In the genomic region with DNA sequence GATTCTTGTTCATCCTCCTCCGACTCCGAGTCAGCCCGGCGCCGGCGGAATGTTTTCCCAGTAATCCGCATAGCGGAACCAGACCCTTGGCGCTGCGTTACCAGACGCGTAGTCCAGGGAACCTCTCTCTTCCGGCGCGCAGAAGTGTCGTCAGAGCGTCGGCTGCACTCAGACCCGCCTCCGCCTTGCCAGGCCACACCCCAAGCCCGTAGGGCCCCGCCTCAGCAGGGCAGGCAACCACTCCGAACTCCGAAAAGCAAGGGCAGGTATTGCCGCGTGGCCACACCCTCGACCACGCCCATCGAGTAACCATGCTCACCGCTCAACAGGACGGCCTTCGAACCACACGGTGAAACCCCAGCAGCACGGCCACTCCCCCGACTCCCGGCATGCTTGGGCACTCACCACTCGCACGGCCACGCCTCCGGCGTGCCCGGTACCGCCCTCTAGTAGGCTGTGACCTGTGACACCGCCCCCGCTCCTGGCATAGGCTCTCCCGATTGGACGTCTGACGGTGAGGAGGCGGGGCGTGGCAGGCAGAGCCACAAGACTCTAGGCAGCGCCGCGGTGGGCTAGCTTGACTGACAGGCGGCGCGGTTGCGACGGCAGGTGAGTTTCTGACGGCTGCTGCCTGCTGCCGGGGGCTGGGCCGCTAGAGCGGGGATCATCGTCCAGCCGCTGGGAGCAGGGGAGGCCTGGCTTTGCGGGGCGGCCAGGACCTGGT, we compare ENCODE assay signal across 8 mouse cellular contexts. TPM values are rescaled to one million over a fixed set of nuclear protein-coding genes. Genes with fewer than 3 reads are reported as not detected.
DNase-seq lines count a peak whose midpoint lies in the region; ATAC-seq lines count a peak whose summit lies in the region.

BC005624 (minus strand) TSS at position 412 of the 724 bp plus-strand sequence.
Usp20 (plus strand) TSS at position 490 of the 724 bp plus-strand sequence.

- H3K36me3 ChIP-seq in heart, embryonic 10.5 days: peaks cover 32% of the 10 kb centered on the region
- H3K36me3 ChIP-seq in kidney, embryonic 15.5 days: peaks cover 30% of the 10 kb centered on the region

- ATAC-seq in erythroblast, adult 5-6 weeks (replicated peaks; ENCODE audit: low FRiP score, poor library complexity, severe bottlenecking): peak; percentile 93
- peak; percentile 98 for ATAC-seq in kidney, embryonic 15.5 days (replicated peaks; ENCODE audit: low FRiP score)
- ATAC-seq in monocyte, adult 5-6 weeks (replicated peaks; ENCODE audit: insufficient number of reproducible peaks, low FRiP score, low TSS enrichment, poor library complexity, severe bottlenecking): peak; percentile 92

- H3K27ac ChIP-seq in heart, embryonic 10.5 days: peak within 1 kb of the TSS; percentile 85
- H3K27ac ChIP-seq in kidney, embryonic 15.5 days: peak within 1 kb of the TSS; percentile 77

- H3K9me3 ChIP-seq in heart, embryonic 10.5 days: no peaks in the 10 kb centered on the region
- H3K9me3 ChIP-seq in kidney, embryonic 15.5 days (replicated peaks): no peaks in the 10 kb centered on the region

- H3K9ac ChIP-seq in kidney, embryonic 15.5 days: peak within 1 kb of the TSS; percentile 68

- H3K27me3 ChIP-seq in heart, embryonic 10.5 days (ENCODE audit: insufficient read depth, poor library complexity, severe bottlenecking): no peaks in the 10 kb centered on the region
- no peaks in the 10 kb centered on the region for H3K27me3 ChIP-seq in kidney, embryonic 15.5 days

- DNase-seq in B cell, adult 2 months: peak; percentile 100
- DNase-seq in brain, adult 2 months (ENCODE audit: low read depth, low spot score): peak; percentile 100
- peak; percentile 100 for DNase-seq in heart, embryonic 10.5 days (ENCODE audit: low spot score)
- peak; percentile 100 for DNase-seq in liver
- peak; percentile 99 for DNase-seq in spleen, postnatal 4 days (ENCODE audit: low spot score in 2 of 2)

- H3K4me2 ChIP-seq in kidney, embryonic 15.5 days: peak within 1 kb of the TSS; percentile 84

- H3K4me3 ChIP-seq in heart, embryonic 10.5 days: peak within 1 kb of the TSS; percentile 85
- peak within 1 kb of the TSS; percentile 82 for H3K4me3 ChIP-seq in kidney, embryonic 15.5 days (replicated peaks)

- H3K4me1 ChIP-seq in heart, embryonic 10.5 days: peaks cover 34% of the 10 kb centered on the region
- peaks cover 33% of the 10 kb centered on the region for H3K4me1 ChIP-seq in kidney, embryonic 15.5 days

- under 1% methylated on average over 66 of the region's 66 CpGs for WGBS in heart, embryonic 10.5 days
- WGBS in kidney, embryonic 15.5 days: under 1% methylated on average over 66 of the region's 66 CpGs

RNA-seq across cellular contexts. Expression of gene BC005624, which starts in this region (rescaled TPM):
- total RNA-seq in erythroblast, adult 5-6 weeks (2015; ENCODE audit: low replicate concordance): 13.6 and 14.2 TPM in 2 replicates
- total RNA-seq in erythroblast, adult 5-6 weeks (2017; ENCODE audit: low replicate concordance): 14.8 and 30.1 TPM in 2 replicates
- 36.9 and 42.6 TPM in 2 replicates for polyA plus RNA-seq in heart, embryonic 10.5 days (2016; fragmentation: Nextera tagmentation; extraction: Ambion mirVana)
- 55.2 and 60.5 TPM in 2 replicates for polyA plus RNA-seq in kidney, embryonic 15.5 days (2015; fragmentation: Nextera tagmentation; extraction: Ambion mirVana)
- total RNA-seq in monocyte, adult 5-6 weeks (2017): 95.8 to 155 TPM (median 141 TPM) in 3 replicates

RNA-seq across cellular contexts. Expression of gene Usp20, which starts in this region (rescaled TPM):
- total RNA-seq in erythroblast, adult 5-6 weeks (2015; ENCODE audit: low replicate concordance): 0.19 and 0.42 TPM in 2 replicates
- total RNA-seq in erythroblast, adult 5-6 weeks (2017; ENCODE audit: low replicate concordance): 0.60 and 0.84 TPM in 2 replicates
- 15.7 and 21.5 TPM in 2 replicates for polyA plus RNA-seq in heart, embryonic 10.5 days (2016; fragmentation: Nextera tagmentation; extraction: Ambion mirVana)
- polyA plus RNA-seq in kidney, embryonic 15.5 days (2015; fragmentation: Nextera tagmentation; extraction: Ambion mirVana): 19.1 and 22.7 TPM in 2 replicates
- total RNA-seq in monocyte, adult 5-6 weeks (2017): 2.2 to 10.4 TPM (median 3.5 TPM) in 3 replicates

Comparison
In these comparisons a context has a peak if more than half of its experiments do, and no peak if none do; other contexts are left out.
1. Peak in every context shown above with its lines: DNase-seq, ATAC-seq, H3K4me3 ChIP-seq and H3K27ac ChIP-seq.